Mouse (Mus musculus) gastrocnemius, postnatal 36 days (tissue): ENCODE measurements around the gene Cep112. TPM values are rescaled to one million over a fixed set of nuclear protein-coding genes. Genes with fewer than 3 reads are reported as not detected.

ENCODE experiments used
- DNase-seq, 2 experiments: peaks; one replicate each; pipeline ENCODE4 v3.0.0; 2022
- intact Hi-C: fragments of 180-260 bp; cut with DNase I; formaldehyde crosslinking; loops from one replicate; pipeline ENCODE4 v1.15.1; 2025
- long read RNA-seq, 2 experiments: library from polyadenylated mRNA; stranded (forward); transcript quantifications; one replicate each; pipeline ENCODE4 v2.0.0; 2021
- total RNA-seq, 2 experiments: library from RNA; stranded (reverse); gene quantifications; 2 replicates each; pipeline ENCODE4 v1.2.3; 2021

Gene Cep112
- 1 to 10 TPM; 1.9 to 2.2 TPM for total RNA-seq
- long read RNA-seq, experiment 1, partial matches to known transcripts = 0 of 1 reads
- long read RNA-seq, experiment 1, other reads (novel, unspliced or antisense) = 1 of 1 reads
- long read RNA-seq, experiment 2, partial matches to known transcripts = 1 of 1 reads
- long read RNA-seq, experiment 2, other reads (novel, unspliced or antisense) = 0 of 1 reads

DNA sequence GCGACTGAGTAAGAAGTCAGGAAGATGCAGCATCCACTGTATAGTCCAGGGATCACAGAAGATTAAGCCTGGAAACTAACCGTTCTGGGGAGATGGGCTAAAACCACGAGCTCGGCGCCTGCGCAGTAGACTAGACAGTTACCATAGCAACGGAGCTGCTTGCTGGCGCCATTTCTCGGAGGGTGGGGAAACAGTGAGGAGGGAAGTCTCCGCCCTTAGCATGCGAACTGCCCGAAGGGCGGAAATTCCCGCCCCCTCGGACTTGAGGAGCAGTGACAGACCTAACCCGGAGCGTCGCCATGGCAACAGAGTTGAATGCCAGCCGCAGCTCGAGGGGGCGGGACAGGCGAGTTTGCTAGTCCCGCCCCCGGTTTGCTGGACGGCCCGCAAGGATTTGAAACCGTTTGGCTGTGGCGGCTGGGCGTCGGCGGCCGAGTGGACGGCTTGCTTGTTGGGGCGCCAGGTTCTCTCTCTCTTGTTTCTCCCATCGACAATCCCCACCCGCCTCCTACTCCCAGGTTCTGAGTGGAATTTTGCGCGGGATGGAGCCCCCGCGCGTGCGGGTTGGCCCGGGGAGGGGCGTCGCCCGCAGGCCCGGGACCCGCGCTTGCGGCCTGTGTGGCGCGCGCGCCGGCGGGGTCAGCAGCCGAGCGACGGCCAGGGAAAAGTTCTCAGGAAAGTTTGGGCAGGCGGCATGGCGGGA lies at the start of gene Cep112:
TSS of gene Cep112 (plus strand) at position 304 of the 703 bp plus-strand sequence.
- intact Hi-C loops = loop anchor here (10.0 kb wide), 1 partner anchor 800 kb away; no protein-coding TSS in a partner anchor
- DNase-seq = peak; percentile 90 to 94

GRCm38 (mm10) chr11:108376815-108377214 lies 48.2 kb upstream of the Cep112 start:
- intact Hi-C loops = no loop called here
- no peak for DNase-seq

GRCm38 (mm10) chr11:108377680-108378362 lies 47.2 kb upstream of the Cep112 start:
- intact Hi-C loops = loop anchor here (2.0 kb wide), 2 partner anchors 249 to 353 kb away; no protein-coding TSS in a partner anchor
- peak; percentile 64 to 77 for DNase-seq

GRCm38 (mm10) chr11:108378363-108378751 lies 46.6 kb upstream of the Cep112 start:
- DNase-seq = no peak
- intact Hi-C loops = loop anchor here (2.0 kb wide), 2 partner anchors 250 to 354 kb away; no protein-coding TSS in a partner anchor

- DNase-seq = no peak
- intact Hi-C loops = loop anchor here (10.0 kb wide), 1 partner anchor 518 kb away; no protein-coding TSS in a partner anchor
Measured at GRCm38 (mm10) chr11:108382664-108383063, 42.3 kb upstream of the Cep112 start.

- intact Hi-C loops = loop anchor here (10.0 kb wide), 1 partner anchor 520 kb away; no protein-coding TSS in a partner anchor
- no peak for DNase-seq
Measured at GRCm38 (mm10) chr11:108384920-108385665, 39.9 kb upstream of the Cep112 start.

DNA sequence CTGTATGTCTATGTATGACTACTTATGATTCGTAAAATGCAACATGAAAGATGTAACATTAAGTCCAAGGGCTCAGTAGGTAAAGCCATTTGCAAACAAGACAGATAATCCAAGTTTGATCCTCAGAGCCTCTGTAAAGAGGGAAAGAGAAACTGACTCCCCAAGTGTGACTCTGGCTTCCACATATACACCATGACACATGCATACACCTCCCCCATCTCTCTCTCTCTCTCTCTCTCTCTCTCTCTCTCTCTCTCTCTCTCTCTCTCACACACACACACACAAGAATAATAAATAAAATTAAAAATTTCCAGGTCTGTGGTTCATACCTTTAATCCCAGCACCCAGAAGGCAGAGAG lies 39.3 kb upstream of the Cep112 start:
- DNase-seq = no peak
- intact Hi-C loops = loop anchor here (10.0 kb wide), 1 partner anchor 521 kb away; no protein-coding TSS in a partner anchor

- no peak for DNase-seq
- intact Hi-C loops = no loop called here
Measured at GRCm38 (mm10) chr11:108395061-108395460, 29.9 kb upstream of the Cep112 start.

- intact Hi-C loops = no loop called here
- DNase-seq = no peak
Measured at GRCm38 (mm10) chr11:108396076-108396829, 28.7 kb upstream of the Cep112 start.

GRCm38 (mm10) chr11:108409876-108410644 lies 14.9 kb upstream of the Cep112 start:
- intact Hi-C loops = loop anchor here (10.0 kb wide), 1 partner anchor 545 kb away; no protein-coding TSS in a partner anchor
- DNase-seq = no peak

GRCm38 (mm10) chr11:108416360-108416759 lies 8.6 kb upstream of the Cep112 start:
- no peak for DNase-seq
- intact Hi-C loops = loop anchor here (10.0 kb wide), 1 partner anchor 552 kb away; no protein-coding TSS in a partner anchor

DNA sequence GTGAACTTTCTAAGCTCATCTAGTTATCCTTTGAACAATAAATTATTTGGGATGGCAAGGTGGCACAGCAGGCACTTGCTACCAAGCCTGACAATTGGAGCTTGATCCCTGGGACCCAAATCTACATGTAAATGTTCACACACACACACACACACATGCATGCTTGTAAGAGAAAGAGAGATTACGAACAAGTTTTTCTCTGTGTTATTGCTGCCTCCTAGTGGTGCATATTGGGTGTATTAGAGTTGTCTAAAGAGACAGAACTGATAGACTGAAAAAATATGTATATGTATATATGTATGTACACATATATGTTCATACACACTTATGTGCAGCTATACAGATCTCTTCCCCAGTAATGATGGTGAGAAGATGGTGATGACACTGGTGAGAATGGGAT lies 6.5 kb upstream of the Cep112 start:
- intact Hi-C loops = loop anchor here (10.0 kb wide), 1 partner anchor 554 kb away; no protein-coding TSS in a partner anchor
- no peak for DNase-seq

GRCm38 (mm10) chr11:108419242-108419641 lies 5.8 kb upstream of the Cep112 start:
- intact Hi-C loops = loop anchor here (10.0 kb wide), 1 partner anchor 554 kb away; no protein-coding TSS in a partner anchor
- no peak for DNase-seq

DNA sequence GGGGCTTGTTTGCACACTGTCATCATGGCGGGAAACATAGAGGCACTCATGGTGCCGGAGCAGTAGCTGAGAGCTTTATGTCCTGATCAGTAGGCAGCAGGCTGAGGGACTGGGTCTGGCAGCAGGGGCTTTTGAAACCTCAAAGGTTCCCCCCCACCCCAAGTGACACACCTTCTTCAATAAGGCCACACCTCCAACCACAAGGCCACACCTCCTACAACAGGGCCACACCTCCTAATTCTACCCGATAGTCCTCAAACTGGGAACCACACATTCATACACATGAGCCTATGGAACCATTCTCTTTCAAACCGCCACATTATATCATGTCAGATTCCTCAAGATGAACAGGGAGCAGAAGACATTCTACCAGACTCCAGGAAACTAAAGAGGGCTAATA lies 4.2 kb upstream of the Cep112 start:
- no peak for DNase-seq
- intact Hi-C loops = loop anchor here (10.0 kb wide), 1 partner anchor 796 kb away; no protein-coding TSS in a partner anchor

DNA sequence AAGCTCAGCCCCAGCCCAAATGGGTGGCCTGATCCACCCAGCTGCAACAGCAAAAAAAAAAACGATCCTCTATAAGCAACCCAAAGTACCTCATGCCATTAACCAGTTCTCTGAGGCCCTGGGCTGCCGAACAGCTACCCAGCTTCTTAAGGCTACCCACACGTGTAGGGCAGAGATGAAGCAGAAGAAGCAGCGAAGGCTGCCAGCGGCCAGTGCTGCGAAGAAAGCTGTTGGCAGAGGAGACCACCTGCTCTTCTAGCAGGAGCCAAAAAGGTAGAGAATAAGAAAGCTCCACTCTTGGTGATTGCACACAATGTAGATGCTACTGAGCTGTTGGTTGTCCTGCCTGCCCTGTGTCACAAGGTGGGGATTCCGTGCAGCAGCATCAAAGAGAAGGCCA lies 1.8 kb upstream of the Cep112 start:
- intact Hi-C loops = loop anchor here (10.0 kb wide), 1 partner anchor 798 kb away; no protein-coding TSS in a partner anchor
- no peak for DNase-seq

- no peak for DNase-seq
- intact Hi-C loops = loop anchor here (10.0 kb wide), 1 partner anchor 799 kb away; no protein-coding TSS in a partner anchor
Measured at GRCm38 (mm10) chr11:108424111-108424510, 881 bp upstream of the Cep112 start.

DNA sequence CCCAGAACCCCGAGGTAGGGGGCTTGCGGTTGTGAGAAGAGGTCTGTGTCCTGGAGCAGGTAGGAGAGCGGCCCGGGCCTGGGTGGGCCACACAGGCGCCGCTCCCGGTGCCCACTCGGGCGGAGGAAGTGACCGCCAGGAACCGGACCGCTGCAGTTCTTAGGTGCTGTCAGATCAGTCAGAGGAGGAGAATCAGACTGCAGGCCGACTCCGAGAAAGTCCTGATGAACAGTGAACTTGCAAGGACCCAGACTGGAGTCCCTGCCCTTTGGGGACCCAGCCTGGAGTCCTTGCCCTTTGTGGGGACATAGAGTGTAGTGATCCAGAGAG lies 565 bp downstream of the Cep112 start:
- intact Hi-C loops = loop anchor here (10.0 kb wide), 1 partner anchor 801 kb away; no protein-coding TSS in a partner anchor
- no peak for DNase-seq

DNA sequence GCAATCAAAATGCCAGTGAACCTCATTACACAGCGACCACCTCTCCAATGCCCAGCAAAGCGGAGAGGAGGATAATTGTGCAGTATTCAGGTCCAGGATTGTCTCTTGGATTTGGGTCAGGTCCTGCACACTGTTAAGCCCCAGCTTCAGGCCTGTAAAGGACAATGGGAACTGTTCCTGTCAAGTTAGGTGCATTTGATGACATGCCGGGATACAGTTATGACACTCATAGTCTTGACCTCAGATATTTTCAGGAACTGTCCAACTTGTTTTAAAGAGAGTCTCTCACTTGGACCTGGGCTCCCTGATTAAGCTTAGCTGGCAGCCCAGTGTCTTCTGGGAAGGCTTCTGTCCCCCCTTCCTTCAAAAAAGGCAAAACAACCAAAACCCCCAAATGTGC lies 1.1 kb downstream of the Cep112 start:
- intact Hi-C loops = loop anchor here (10.0 kb wide), 1 partner anchor 801 kb away; no protein-coding TSS in a partner anchor
- no peak for DNase-seq
